Mouse (Mus musculus): ENCODE results near the gene Ddx42. TPM values are rescaled to one million over a fixed set of nuclear protein-coding genes. Genes with fewer than 3 reads are reported as not detected.

Ddx42 gene
- polyA plus RNA-seq, 1 experiment = 7.6 TPM

- 28% methylated on average over 8 of the region's 8 CpGs for WGBS
- no peak for DNase-seq (ENCODE audit: low read depth, low spot score)
These were observed 72.6 kb downstream of the Ddx42 start for GRCm38 (mm10) chr11:106289369-106289768.

- no peak for DNase-seq (ENCODE audit: low read depth, low spot score)
- 91% methylated on average over 5 of the region's 5 CpGs for WGBS
These were observed 73.7 kb downstream of the Ddx42 start for GRCm38 (mm10) chr11:106290376-106290775.

- WGBS = 63% methylated on average over 2 of the region's 2 CpGs
- no peak for DNase-seq (ENCODE audit: low read depth, low spot score)
These were observed 75.1 kb downstream of the Ddx42 start for GRCm38 (mm10) chr11:106291861-106292260.

Other genes with a start within 250 kb of the Ddx42 start
- 70.6 and 321 TPM in 2 replicates for gene Ace, start 249.0 kb upstream of the Ddx42 start, polyA plus RNA-seq (2012; rRNA removed)
- 0.05 TPM in 1 of 2 replicates, not detected in the other for gene Ace3, start 222.3 kb upstream of the Ddx42 start, polyA plus RNA-seq (2012; rRNA removed)
- 1.3 and 2.0 TPM in 2 replicates for gene Kcnh6, start 208.8 kb upstream of the Ddx42 start, polyA plus RNA-seq (2012; rRNA removed)
- 27.3 and 41.3 TPM in 2 replicates for gene Dcaf7, start 180.1 kb upstream of the Ddx42 start, polyA plus RNA-seq (2012; rRNA removed)
- gene Taco1, start 150.9 kb upstream of the Ddx42 start, polyA plus RNA-seq (2012; rRNA removed) = 10.2 and 15.5 TPM in 2 replicates
- 15.0 and 23.5 TPM in 2 replicates for gene Map3k3, start 132.3 kb upstream of the Ddx42 start, polyA plus RNA-seq (2012; rRNA removed)
- gene Gm10840, start 56.1 kb upstream of the Ddx42 start, polyA plus RNA-seq (2012; rRNA removed) = not detected in 2 replicates
- gene Limd2, start 56.1 kb upstream of the Ddx42 start, polyA plus RNA-seq (2012; rRNA removed) = 32.3 and 40.7 TPM in 2 replicates
- gene Strada, start 14.8 kb upstream of the Ddx42 start, polyA plus RNA-seq (2012; rRNA removed) = 10.9 and 12.1 TPM in 2 replicates
- 9.5 and 13.7 TPM in 2 replicates for gene Ccdc47, start 582 bp upstream of the Ddx42 start, polyA plus RNA-seq (2012; rRNA removed)
- 13.2 and 16.1 TPM in 2 replicates for gene Ftsj3, start 39.2 kb downstream of the Ddx42 start, polyA plus RNA-seq (2012; rRNA removed)
- gene Psmc5, start 39.2 kb downstream of the Ddx42 start, polyA plus RNA-seq (2012; rRNA removed) = 55.5 and 62.4 TPM in 2 replicates
- gene Smarcd2, start 56.0 kb downstream of the Ddx42 start, polyA plus RNA-seq (2012; rRNA removed) = 136 and 162 TPM in 2 replicates
- gene Tcam1, start 59.7 kb downstream of the Ddx42 start, polyA plus RNA-seq (2012; rRNA removed) = 0.11 and 0.12 TPM in 2 replicates
- gene Gh, start 84.9 kb downstream of the Ddx42 start, polyA plus RNA-seq (2012; rRNA removed) = 0.27 and 0.82 TPM in 2 replicates
- 39.6 and 60.0 TPM in 2 replicates for gene Cd79b, start 97.8 kb downstream of the Ddx42 start, polyA plus RNA-seq (2012; rRNA removed)
- gene Scn4a, start 136.4 kb downstream of the Ddx42 start, polyA plus RNA-seq (2012; rRNA removed) = 0.27 and 0.42 TPM in 2 replicates
- gene Prr29, start 148.5 kb downstream of the Ddx42 start, polyA plus RNA-seq (2012; rRNA removed) = 0.80 and 2.1 TPM in 2 replicates
- 13.2 and 16.2 TPM in 2 replicates for gene Icam2, start 171.1 kb downstream of the Ddx42 start, polyA plus RNA-seq (2012; rRNA removed)